Mouse (Mus musculus) liver, embryonic 13.5 days (tissue): Measurements from ENCODE around the gene Gskip. TPM values are rescaled to one million over a fixed set of nuclear protein-coding genes. Genes with fewer than 3 reads are reported as not detected.

Experiments
- ATAC-seq: fragments of 200-750 bp; cut with Nextera tagmentation; 2 replicates; pipeline ENCODE4 v1.8.0; 2017; ENCODE audit warnings: low read depth, mild to moderate bottlenecking, moderate number of reproducible peaks, moderate library complexity
- DNase-seq: peaks from one replicate; pipeline ENCODE4 v3.0.0; 2022
- H3K27ac ChIP-seq: fragments of 300-500 bp; sonication (generic); 2 replicates; pipeline ENCODE4 v1.5.1; 2015; ENCODE audit warnings: moderate library complexity, mild to moderate bottlenecking, inconsistent platforms
- H3K27me3 ChIP-seq: fragments of 300-500 bp; sonication (generic); 2 replicates; pipeline ENCODE4 v1.6.1; 2015; ENCODE audit warnings: mild to moderate bottlenecking, inconsistent platforms
- H3K36me3 ChIP-seq: fragments of 300-500 bp; sonication (generic); 2 replicates; pipeline ENCODE4 v1.6.1; 2015; ENCODE audit warnings: mild to moderate bottlenecking, inconsistent platforms
- H3K4me1 ChIP-seq: fragments of 300-500 bp; sonication (generic); replicated peaks from 2 replicates; pipeline ENCODE4 v1.6.1; 2015; ENCODE audit warnings: inconsistent platforms
- H3K4me2 ChIP-seq: fragments of 300-500 bp; sonication (generic); 2 replicates; pipeline ENCODE4 v1.6.1; 2015; ENCODE audit warnings: inconsistent platforms, mild to moderate bottlenecking, moderate library complexity
- H3K4me3 ChIP-seq: fragments of 300-500 bp; sonication (generic); replicated peaks from 2 replicates; pipeline ENCODE4 v1.5.1; 2015; ENCODE audit warnings: mild to moderate bottlenecking, inconsistent platforms
- H3K9ac ChIP-seq: fragments of 300-500 bp; sonication (generic); 2 replicates; pipeline ENCODE4 v1.6.1; 2015; ENCODE audit warnings: mild to moderate bottlenecking, inconsistent platforms
- H3K9me3 ChIP-seq: fragments of 300-500 bp; sonication (generic); replicated peaks from 2 replicates; pipeline ENCODE4 v1.6.1; 2016; ENCODE audit warnings: inconsistent platforms
- WGBS: fragments of 180-500 bp; shearing (Covaris S2); methylation state at CpG from one replicate; pipeline ENCODE4 v1.1.7; 2015; ENCODE audit not compliant: insufficient replicate concordance; 5-methylcytosine and 5-hydroxymethylcytosine counted together
- polyA plus RNA-seq: library from polyadenylated mRNA; unstranded; fragments of >200 nt; fragmentation: Nextera tagmentation; extraction: Ambion mirVana; gene quantifications from 2 replicates; pipeline ENCODE4 v1.2.1, GENCODE M21; 2015

The Gskip gene
- polyA plus RNA-seq, 1 experiment from 2014 or later = 13.2 TPM

DNA sequence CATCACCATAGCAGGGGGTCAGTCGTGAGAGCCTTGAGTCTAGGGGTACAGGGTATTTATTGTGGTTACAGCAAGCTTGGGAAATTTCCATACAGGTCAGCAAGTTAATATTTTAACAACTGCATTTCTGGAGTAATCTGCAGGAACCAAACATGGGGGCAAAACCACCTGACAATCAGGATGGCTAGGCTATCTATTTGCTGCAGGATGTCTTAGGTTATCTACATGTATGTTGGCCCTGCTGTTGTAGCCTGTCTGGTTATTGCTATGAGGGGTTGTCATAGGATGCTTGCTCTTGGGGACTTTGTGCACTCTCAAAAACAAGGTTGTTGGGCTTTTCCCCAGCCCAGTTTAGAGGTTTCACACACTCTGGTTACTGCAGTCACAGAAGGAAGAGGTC is 40.0 kb downstream of the Gskip start:
- no peaks in the 10 kb centered on the region for H3K27me3 ChIP-seq
- WGBS = 5% methylated on average over 1 of the region's 1 CpGs
- ATAC-seq (peak; percentile 72), DNase-seq (peak; percentile 43)
- H3K9ac ChIP-seq = no peak overlapping the region
- peaks cover 56% of the 10 kb centered on the region for H3K4me1 ChIP-seq
- peak overlapping the region; percentile 79 for H3K27ac ChIP-seq
- H3K9me3 ChIP-seq = no peaks in the 10 kb centered on the region
- H3K4me2 ChIP-seq = peak overlapping the region; percentile 32
- H3K36me3 ChIP-seq = no peaks in the 10 kb centered on the region
- no peak overlapping the region for H3K4me3 ChIP-seq

DNA sequence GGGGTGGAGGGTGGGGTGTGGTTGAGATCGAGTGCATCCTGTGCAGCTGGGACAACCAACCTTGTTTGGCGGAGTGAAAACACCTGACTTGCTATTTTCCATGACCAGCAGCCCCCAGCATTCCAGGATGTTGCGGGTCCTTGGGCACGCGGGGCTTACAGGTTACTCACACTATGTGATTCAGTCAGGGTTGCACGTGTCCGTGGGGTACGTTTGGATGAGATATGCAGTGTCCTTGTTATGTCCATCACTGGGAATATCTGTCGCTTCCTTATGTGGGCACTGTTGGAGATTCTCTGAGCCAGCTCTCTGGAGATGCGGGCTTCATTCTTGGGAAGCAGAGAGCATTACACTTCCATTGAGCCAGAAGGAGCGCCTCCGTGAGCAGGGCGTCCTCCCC is 41.1 kb downstream of the Gskip start:
- no peak for ATAC-seq
- H3K4me2 ChIP-seq = no peak overlapping the region
- WGBS = 78% methylated on average over 13 of the region's 13 CpGs
- no peaks in the 10 kb centered on the region for H3K9me3 ChIP-seq
- H3K4me3 ChIP-seq = no peak overlapping the region
- H3K9ac ChIP-seq = no peak overlapping the region
- H3K27me3 ChIP-seq = no peaks in the 10 kb centered on the region
- H3K4me1 ChIP-seq = peaks cover 57% of the 10 kb centered on the region
- no peak for DNase-seq
- H3K27ac ChIP-seq = peak overlapping the region; percentile 77
- no peaks in the 10 kb centered on the region for H3K36me3 ChIP-seq

DNA sequence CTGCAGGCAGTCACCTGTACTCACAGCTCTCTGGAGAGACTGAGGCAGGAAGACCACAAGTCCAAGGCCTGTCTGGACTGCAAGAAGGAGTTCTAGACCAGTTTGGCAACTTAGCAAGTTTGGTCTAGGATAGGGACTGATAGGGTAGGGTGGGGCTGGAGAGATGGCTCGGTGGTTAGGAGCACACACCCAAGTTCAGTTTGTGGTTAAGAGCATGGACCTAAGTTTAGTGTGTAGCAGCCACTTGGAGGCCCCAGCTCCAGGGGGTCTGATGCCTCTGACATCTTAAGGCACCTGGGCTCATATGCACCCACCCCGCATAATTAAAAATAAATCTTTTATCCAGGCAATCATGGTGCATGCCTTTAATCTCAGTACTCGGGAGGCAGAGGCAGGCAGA is 42.6 kb downstream of the Gskip start:
- peak; percentile 86 for ATAC-seq

DNA sequence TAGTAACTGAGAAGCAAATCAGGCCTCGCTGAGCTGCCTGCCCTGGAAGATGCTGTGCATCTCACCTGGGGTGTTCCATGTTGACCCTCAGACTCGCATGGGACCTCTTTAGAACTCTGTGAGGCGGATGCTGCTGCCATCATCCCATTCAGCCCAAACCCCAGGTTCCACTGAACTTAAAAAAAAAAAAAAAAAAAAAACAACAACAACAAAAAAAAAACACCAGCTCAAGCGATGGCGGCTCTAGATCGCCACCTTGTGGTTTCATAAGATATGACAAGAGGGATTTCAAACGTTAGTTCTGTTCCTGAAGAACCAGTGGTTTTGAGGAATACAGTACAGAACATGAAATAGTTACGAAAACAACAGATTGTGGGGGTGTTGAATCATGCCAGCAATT is 43.3 kb downstream of the Gskip start:
- peak; percentile 32 for DNase-seq
- ATAC-seq = no peak
- Histone ChIP-seq H3K27ac (peak overlapping the region; percentile 77), H3K36me3 (no peaks in the 10 kb centered on the region), H3K9ac (no peak overlapping the region), H3K4me3 (no peak overlapping the region), H3K4me1 (peaks cover 60% of the 10 kb centered on the region), H3K9me3 (no peaks in the 10 kb centered on the region), H3K27me3 (no peaks in the 10 kb centered on the region), H3K4me2 (peak overlapping the region; percentile 39; the same call in 1 of the 2 replicates)
- WGBS = 15% methylated on average over 8 of the region's 8 CpGs

More for the DNA sequence above, 42.6 kb downstream of the Gskip start:
- DNase-seq = peak; percentile 40
- no peak overlapping the region for H3K4me3 ChIP-seq
- H3K36me3 ChIP-seq = no peaks in the 10 kb centered on the region
- H3K27ac ChIP-seq = peak overlapping the region; percentile 77
- H3K4me1 ChIP-seq = peaks cover 62% of the 10 kb centered on the region
- H3K9ac ChIP-seq = peak overlapping the region; percentile 46; the same call in 1 of the 2 replicates
- no peaks in the 10 kb centered on the region for H3K9me3 ChIP-seq
- whole genome bisulfite sequencing = 27% methylated on average over 3 of the region's 3 CpGs
- H3K4me2 ChIP-seq = peak overlapping the region; percentile 39
- H3K27me3 ChIP-seq = no peaks in the 10 kb centered on the region

DNA sequence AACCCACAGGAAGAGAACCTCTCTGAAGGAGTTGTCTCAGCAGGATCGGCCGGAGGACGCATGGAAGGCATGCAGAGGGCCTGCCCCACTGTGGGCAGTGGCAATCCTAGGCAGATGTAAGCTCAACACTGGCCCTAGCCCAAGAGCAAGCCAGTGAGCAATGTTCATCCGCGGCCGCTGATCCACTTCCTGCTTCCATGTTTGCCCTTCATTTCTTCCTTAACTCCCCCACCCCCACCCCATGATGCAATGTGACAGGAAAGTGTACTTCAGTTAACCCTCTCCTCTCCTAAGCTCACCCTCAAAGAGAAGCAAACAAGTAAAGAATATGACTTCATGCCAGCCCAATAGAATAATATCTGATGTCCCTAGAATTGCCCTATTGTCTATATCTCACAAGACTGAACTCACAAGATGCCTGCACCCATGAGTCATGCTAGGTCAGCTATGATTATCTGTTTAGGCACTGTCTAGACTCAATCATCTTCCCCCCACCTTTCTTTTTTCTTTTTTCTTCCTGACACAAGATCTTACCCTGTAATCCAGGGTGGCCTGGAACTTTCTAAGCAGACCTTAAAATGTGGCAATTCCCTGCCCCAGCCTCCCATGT is 46.3 kb downstream of the Gskip start:
- Histone ChIP-seq H3K27ac (no peak overlapping the region), H3K4me1 (peaks cover 32% of the 10 kb centered on the region), H3K4me3 (no peak overlapping the region), H3K27me3 (no peaks in the 10 kb centered on the region), H3K4me2 (no peak overlapping the region), H3K9me3 (no peaks in the 10 kb centered on the region), H3K9ac (no peak overlapping the region), H3K36me3 (no peaks in the 10 kb centered on the region)
- WGBS = 53% methylated on average over 6 of the region's 6 CpGs
- no peak for DNase-seq
- ATAC-seq = no peak

DNA sequence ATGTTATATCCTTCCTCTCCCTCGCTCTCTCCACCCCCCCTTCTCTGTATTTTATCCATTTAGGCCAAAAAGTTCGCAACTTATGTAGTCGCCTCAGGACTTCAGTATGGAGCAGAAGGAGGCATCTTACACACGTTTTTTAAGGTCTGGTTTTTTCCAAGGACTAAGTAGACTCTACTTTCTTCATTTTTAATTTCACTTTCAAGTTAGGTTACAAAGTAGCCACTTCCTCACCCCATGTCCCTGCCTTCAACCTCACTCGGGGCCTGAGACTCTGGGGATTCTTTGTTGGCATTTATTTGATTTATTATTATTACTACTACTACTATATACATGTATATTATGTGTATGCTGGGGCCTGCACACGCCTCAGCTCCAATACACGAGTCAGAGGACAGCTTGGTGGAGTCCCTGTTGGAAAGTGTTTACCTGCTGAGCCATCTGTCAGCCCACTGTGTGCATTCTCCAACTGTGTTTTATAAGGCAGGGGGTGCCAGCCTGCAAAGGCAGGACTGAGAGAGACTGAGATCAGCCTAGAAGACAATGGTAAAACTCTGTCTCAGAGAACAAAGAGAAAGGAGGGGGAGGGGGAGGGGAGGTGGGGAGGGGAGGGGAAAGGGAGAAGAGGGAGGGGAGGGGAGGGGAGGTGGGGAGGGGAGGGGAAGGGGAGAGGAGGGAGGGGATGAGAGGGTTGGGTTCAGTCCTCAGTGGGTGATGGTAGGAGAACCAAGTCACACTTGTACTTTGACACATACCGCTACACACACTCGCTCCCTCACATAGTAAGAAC is 48.9 kb downstream of the Gskip start:
- Histone ChIP-seq H3K9me3 (no peaks in the 10 kb centered on the region), H3K27me3 (no peaks in the 10 kb centered on the region), H3K4me1 (peaks cover 18% of the 10 kb centered on the region), H3K9ac (no peak overlapping the region), H3K4me2 (no peak overlapping the region), H3K27ac (no peak overlapping the region), H3K4me3 (no peak overlapping the region), H3K36me3 (no peaks in the 10 kb centered on the region)
- DNase-seq = no peak
- 76% methylated on average over 9 of the region's 9 CpGs for WGBS
- no peak for ATAC-seq

DNA sequence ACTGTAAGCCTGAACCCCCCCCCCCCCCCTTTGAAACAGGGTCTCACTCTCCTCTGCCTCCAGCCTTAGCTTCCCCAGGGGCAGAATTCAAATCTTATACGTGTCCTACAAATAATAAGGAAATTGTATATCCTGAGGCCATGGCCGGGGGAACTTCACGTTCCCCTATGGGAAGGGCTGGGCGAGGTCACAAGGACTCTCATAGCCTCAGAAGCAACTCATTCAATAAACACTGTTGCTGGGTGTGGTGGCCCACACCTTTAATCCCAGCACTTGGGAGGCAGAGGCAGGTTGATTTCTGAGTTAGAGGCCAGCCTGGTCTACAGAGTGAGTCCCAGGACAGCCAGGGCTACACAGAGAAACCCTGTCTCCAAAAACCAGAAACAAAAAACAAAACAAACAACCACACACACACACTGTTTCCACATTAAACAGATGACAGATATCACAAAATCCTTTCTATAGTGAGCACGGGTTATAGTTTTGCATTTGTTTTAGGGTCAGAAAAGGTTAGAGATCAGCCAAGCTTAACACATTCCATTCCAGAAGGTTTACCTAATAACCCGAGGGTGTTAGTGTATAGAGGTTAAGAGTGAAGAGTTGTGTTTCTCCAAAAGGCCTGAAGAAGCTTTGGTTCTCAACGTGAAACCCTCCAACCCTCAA is 50.7 kb downstream of the Gskip start:
- Histone ChIP-seq H3K9me3 (no peaks in the 10 kb centered on the region), H3K9ac (no peak overlapping the region), H3K27ac (no peak overlapping the region), H3K4me3 (no peak overlapping the region), H3K4me1 (peaks cover 21% of the 10 kb centered on the region), H3K36me3 (no peaks in the 10 kb centered on the region), H3K4me2 (no peak overlapping the region), H3K27me3 (no peaks in the 10 kb centered on the region)
- ATAC-seq (no peak), DNase-seq (no peak)
- 72% methylated on average over 7 of the region's 7 CpGs for WGBS

DNA sequence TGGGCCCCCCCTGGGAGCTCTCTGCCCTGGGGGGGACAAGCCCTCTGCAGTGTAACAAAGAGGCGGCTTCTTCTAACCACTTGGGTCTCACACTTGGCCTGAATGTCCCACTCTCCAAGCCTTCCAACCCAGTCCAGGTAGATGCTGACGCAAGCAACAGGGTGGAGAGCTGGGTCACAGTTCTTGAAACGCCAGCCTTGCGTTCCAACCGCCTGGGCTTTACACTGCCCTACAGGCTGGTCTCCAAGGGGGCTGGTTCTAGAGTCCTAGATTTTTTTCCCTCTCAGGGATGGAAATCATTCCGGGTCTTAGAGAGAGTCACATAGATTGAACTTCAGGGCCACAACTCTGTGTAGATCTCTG is 51.2 kb downstream of the Gskip start:
- ATAC-seq = no peak
- Histone ChIP-seq H3K27ac (no peak overlapping the region), H3K36me3 (no peaks in the 10 kb centered on the region), H3K4me2 (no peak overlapping the region), H3K9me3 (no peaks in the 10 kb centered on the region), H3K4me3 (no peak overlapping the region), H3K27me3 (no peaks in the 10 kb centered on the region), H3K4me1 (peaks cover 19% of the 10 kb centered on the region), H3K9ac (no peak overlapping the region)
- DNase-seq = no peak
- 90% methylated on average over 6 of the region's 6 CpGs for WGBS

DNA sequence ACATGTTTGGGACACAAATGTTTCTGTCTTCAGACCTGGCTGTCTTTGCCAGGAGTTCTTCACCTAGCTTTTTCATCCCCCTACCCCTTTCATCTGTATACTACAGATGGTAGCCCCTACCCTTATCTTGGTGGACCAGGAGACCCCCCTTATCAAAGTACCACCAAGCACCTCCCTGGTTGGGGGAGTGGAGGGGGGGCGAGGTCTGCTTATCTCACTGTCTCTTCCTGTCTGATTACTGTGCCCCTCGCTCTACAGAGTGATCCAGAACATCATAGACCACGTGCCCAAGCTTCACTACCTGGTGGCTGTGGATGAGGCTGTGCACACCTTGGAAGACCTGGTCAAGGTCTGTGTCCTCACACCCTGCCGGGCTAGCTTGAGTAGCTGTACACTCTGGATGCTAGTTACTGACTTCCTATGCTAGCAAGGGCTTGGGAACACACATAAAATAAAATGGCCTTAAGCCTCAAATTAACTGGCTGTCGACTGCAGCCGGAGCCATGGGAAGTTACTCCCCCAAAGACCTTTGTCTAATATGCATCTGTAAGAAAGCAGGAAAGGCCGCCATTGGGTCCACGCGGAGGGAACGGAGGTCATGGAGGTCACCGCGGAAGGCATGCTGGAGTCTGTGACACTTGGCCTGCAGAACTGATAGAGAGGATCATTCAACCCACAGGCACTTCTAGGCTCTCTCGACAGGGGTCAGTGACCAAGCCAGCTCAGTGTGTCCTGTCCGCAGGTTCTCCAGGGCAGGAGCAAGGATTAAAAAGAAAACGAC is 53.9 kb downstream of the Gskip start:
- Histone ChIP-seq H3K36me3 (no peaks in the 10 kb centered on the region), H3K9ac (no peak overlapping the region), H3K4me1 (peaks cover 14% of the 10 kb centered on the region), H3K27ac (no peak overlapping the region), H3K4me3 (no peak overlapping the region), H3K9me3 (no peaks in the 10 kb centered on the region), H3K4me2 (no peak overlapping the region), H3K27me3 (no peaks in the 10 kb centered on the region)
- ATAC-seq = peak; percentile 74
- no peak for DNase-seq
- WGBS = 65% methylated on average over 15 of the region's 15 CpGs

DNA sequence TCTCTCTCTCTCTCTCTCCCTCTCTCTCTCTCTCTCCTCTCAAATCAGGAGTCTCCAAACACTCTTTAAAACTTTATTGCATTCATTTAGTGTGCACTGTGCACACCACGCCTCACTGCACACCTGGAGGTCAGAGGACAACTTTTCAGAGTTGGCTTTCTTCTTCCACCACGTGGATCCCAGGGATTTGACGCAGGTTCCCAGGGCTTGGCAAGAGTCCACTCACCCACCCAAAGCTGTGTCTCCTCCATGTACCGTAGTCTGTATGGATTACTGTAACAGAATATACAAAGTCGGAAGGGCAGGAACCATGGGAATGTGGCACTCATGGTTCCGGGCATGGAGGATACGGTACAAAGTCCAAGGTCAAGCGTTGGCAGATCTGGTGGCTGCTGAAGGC is 55.0 kb downstream of the Gskip start:
- no peaks in the 10 kb centered on the region for H3K27me3 ChIP-seq
- H3K9ac ChIP-seq = no peak overlapping the region
- no peak overlapping the region for H3K4me2 ChIP-seq
- DNase-seq (no peak), ATAC-seq (no peak)
- H3K36me3 ChIP-seq = no peaks in the 10 kb centered on the region
- 83% methylated on average over 8 of the region's 8 CpGs for WGBS
- no peak overlapping the region for H3K27ac ChIP-seq
- 0 out of 2 replicates have a peak, but pooled peaks cover 5% of the 10 kb centered on the region for H3K9me3 ChIP-seq
- H3K4me1 ChIP-seq = peaks cover 14% of the 10 kb centered on the region
- H3K4me3 ChIP-seq = no peak overlapping the region

DNA sequence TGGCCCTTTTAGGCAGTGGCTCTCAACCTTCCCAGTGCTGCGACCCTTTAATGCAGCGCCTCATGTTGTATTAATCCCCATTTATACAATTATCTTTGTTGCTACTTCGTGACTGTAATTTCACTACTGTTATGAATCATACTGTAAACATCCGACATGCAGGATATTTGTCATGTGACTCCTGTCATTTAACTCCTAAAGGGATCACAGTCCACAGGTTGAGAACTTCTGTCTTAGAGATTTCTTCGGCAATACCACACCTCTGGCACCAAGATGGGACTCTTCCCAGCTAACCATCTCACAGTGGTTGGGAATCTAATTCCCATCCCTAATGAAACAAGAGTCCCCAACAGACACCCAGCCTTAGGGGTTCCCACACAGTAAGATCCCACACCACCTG is 63.5 kb downstream of the Gskip start:
- Histone ChIP-seq H3K9me3 (0 out of 2 replicates have a peak, but pooled peaks cover 5% of the 10 kb centered on the region), H3K4me2 (no peak overlapping the region), H3K27me3 (no peaks in the 10 kb centered on the region), H3K36me3 (no peaks in the 10 kb centered on the region), H3K9ac (no peak overlapping the region), H3K4me1 (no peaks in the 10 kb centered on the region), H3K4me3 (no peak overlapping the region), H3K27ac (no peak overlapping the region)
- ATAC-seq (no peak), DNase-seq (no peak)
- WGBS = 75% methylated on average over 5 of the region's 5 CpGs
